Mouse (Mus musculus) forebrain, embryonic 14.5 days (tissue): ENCODE results near the gene Rtn2. TPM values are rescaled to one million over a fixed set of nuclear protein-coding genes. Genes with fewer than 3 reads are reported as not detected.
A peak's percentile ranks its signal among the peaks of the same experiment; 100 is the strongest.

Source experiments
- ATAC-seq: fragments of 200-750 bp; cut with Nextera tagmentation; 2 replicates; pipeline ENCODE4 v1.8.0; 2017; ENCODE audit warnings: mild to moderate bottlenecking, moderate library complexity
- DNase-seq: peaks from one replicate; pipeline ENCODE4 v3.0.0-alpha.2; 2015; ENCODE audit warnings: low spot score
- H3K27ac ChIP-seq: fragments of 300-500 bp; sonication (generic); 2 replicates; pipeline ENCODE4 v1.5.1; 2014; ENCODE audit warnings: low read depth, mild to moderate bottlenecking, control low read depth, low read length, moderate library complexity
- H3K27me3 ChIP-seq: fragments of 300-500 bp; sonication (generic); replicated peaks from 2 replicates; pipeline ENCODE4 v1.6.1; 2014; ENCODE audit warnings: low read length, control low read depth, mixed read lengths; ENCODE audit not compliant: control insufficient read depth, insufficient read depth
- H3K36me3 ChIP-seq: fragments of 300-500 bp; sonication (generic); 2 replicates; pipeline ENCODE4 v1.6.1; 2014; ENCODE audit warnings: low read length, control low read depth; ENCODE audit not compliant: control insufficient read depth, insufficient read depth
- H3K4me1 ChIP-seq: fragments of 300-500 bp; sonication (generic); 2 replicates; pipeline ENCODE4 v1.6.1; 2014; ENCODE audit warnings: antibody characterized with exemption, low read length, control low read depth; ENCODE audit not compliant: control insufficient read depth, insufficient read depth
- H3K4me2 ChIP-seq: fragments of 300-500 bp; sonication (generic); 2 replicates; pipeline ENCODE4 v1.6.1; 2014; ENCODE audit warnings: mild to moderate bottlenecking, control low read depth, low read length
- H3K4me3 ChIP-seq: fragments of 300-500 bp; sonication (generic); 2 replicates; pipeline ENCODE4 v1.5.1; 2014; ENCODE audit warnings: low read depth, low read length, control low read depth
- H3K9ac ChIP-seq: fragments of 300-500 bp; sonication (generic); 2 replicates; pipeline ENCODE4 v1.6.1; 2014; ENCODE audit warnings: mild to moderate bottlenecking, low read length, control low read depth, moderate library complexity
- H3K9me3 ChIP-seq: fragments of 300-500 bp; sonication (generic); replicated peaks from 2 replicates; pipeline ENCODE4 v1.6.1; 2016; ENCODE audit warnings: low read length, control low read depth, mixed read lengths; ENCODE audit not compliant: control insufficient read depth
- WGBS: fragments of 180-500 bp; shearing (Covaris S2); extraction: QIAGEN DNeasy Blood & Tissue Kit; methylation state at CpG from one replicate; pipeline ENCODE4 v1.1.7; 2014; 5-methylcytosine and 5-hydroxymethylcytosine counted together
- polyA plus RNA-seq: library from polyadenylated mRNA; unstranded; fragments of >200 nt; fragmentation: Nextera tagmentation; extraction: Ambion mirVana; gene quantifications from 2 replicates; pipeline ENCODE4 v1.2.1, GENCODE M21; 2014

The Rtn2 gene
- polyA plus RNA-seq, 1 experiment from 2014 or later = 102 TPM

DNA sequence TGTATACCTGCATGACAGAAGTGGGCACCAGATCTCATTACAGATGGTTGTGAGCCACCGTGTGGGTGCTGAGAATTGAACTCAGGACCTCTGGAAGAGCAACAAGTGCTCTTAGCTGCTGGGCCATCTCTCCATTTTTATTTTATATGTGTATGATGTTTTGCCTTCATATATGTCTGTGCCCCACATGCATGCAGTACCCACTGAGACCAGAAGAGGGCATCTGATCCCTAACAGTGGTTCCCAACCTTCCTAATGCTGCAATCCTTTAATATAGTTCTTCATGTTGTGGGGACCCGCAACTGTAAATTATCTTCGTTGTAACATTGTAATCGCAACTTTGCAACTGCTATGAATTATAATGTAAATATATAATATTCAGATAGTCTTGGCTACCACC is 2.3 kb downstream of the Rtn2 start:
- no peak overlapping the region for H3K9ac ChIP-seq
- H3K4me3 ChIP-seq = no peak overlapping the region
- no peak overlapping the region for H3K4me2 ChIP-seq
- peaks cover 16% of the 10 kb centered on the region for H3K27me3 ChIP-seq
- 26% methylated on average over 4 of the region's 4 CpGs for WGBS
- H3K4me1 ChIP-seq = peaks cover 10% of the 10 kb centered on the region
- DNase-seq = peak; percentile 75
- no peaks in the 10 kb centered on the region for H3K9me3 ChIP-seq
- no peak overlapping the region for H3K27ac ChIP-seq
- H3K36me3 ChIP-seq = peaks cover 32% of the 10 kb centered on the region
- ATAC-seq = no peak

GRCm38 (mm10) chr7:19290969-19291596 is 8.7 kb downstream of the Rtn2 start:
- Histone ChIP-seq H3K4me3 (peak overlapping the region; percentile 9; the same call in 1 of the 2 replicates), H3K36me3 (peaks cover 54% of the 10 kb centered on the region), H3K4me2 (peak overlapping the region; percentile 43), H3K27ac (peak overlapping the region; percentile 27; the same call in 1 of the 2 replicates), H3K9me3 (no peaks in the 10 kb centered on the region), H3K9ac (peak overlapping the region; percentile 29; the same call in 1 of the 2 replicates), H3K4me1 (peaks cover 10% of the 10 kb centered on the region), H3K27me3 (no peaks in the 10 kb centered on the region)
- whole genome bisulfite sequencing = 4% methylated on average over 20 of the region's 20 CpGs
- peak; percentile 49; the same call in 1 of the 2 replicates for ATAC-seq
- no peak for DNase-seq

DNA sequence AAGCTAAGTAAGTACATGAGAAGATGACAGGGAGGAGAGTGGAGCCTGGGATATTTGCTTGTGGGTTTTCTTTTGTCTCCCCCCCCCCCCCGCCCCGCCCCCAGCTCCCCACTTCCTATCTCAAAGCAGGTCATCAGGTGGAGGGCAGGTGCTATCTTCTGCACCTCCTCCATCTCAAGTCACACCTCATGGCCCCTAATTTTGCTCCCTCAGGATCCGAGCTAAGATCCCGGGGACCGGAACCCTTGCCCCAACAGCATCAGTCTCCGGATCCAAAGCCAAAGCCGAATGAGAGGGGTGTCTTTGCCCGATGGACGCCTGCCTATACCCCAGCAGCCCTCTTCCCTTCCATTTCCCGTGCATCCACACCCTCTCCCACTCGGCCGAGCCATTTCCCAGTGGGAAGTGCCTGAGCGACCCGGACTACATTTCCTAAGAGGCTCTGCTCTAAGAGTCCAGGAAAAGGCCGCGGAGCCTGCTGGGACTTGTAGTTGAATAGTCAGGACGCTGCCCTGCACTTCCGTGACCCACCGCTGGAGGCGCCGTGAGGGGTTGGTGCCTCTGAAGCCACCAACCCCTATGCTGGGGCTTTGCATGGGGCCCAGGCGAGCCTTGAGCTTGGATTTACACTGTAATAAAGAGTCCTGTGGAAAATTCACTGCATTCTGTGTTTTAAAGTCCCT is 13.2 kb downstream of the Rtn2 start:
- Histone ChIP-seq H3K27me3 (no peaks in the 10 kb centered on the region), H3K9ac (peak overlapping the region; percentile 13; the same call in 1 of the 2 replicates), H3K9me3 (no peaks in the 10 kb centered on the region), H3K27ac (no peak overlapping the region), H3K4me3 (no peak overlapping the region), H3K4me2 (peak overlapping the region; percentile 39), H3K4me1 (peaks cover 9% of the 10 kb centered on the region), H3K36me3 (peaks cover 22% of the 10 kb centered on the region)
- peak; percentile 80 for ATAC-seq
- DNase-seq = peak; percentile 96
- 18% methylated on average over 22 of the region's 22 CpGs for WGBS

DNA sequence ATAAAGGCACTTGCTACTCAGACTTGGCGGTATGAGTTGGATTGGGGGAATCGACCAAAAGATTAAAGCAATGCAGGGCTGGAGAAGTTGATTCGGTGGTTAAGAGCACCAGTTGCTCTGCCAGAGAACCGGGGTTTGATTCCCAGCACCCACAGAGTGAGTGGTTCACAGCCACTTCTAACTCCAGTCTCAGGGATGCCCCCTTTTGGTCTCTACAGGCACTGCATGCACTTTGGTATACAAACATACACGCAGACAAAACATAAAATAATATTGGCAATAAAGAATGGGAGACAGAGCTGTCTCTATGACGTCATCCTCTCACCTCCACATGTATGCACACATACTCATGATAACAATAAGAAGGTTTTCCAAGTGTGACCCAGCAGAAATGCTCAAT is 14.6 kb downstream of the Rtn2 start:
- no peak overlapping the region for H3K4me3 ChIP-seq
- no peak overlapping the region for H3K9ac ChIP-seq
- H3K36me3 ChIP-seq = peaks cover 20% of the 10 kb centered on the region
- WGBS = 88% methylated on average over 6 of the region's 6 CpGs
- no peak overlapping the region for H3K27ac ChIP-seq
- H3K27me3 ChIP-seq = no peaks in the 10 kb centered on the region
- H3K4me1 ChIP-seq = no peaks in the 10 kb centered on the region; the same call in 1 of the 2 replicates
- no peak overlapping the region for H3K4me2 ChIP-seq
- no peaks in the 10 kb centered on the region for H3K9me3 ChIP-seq
- DNase-seq (no peak), ATAC-seq (no peak)

DNA sequence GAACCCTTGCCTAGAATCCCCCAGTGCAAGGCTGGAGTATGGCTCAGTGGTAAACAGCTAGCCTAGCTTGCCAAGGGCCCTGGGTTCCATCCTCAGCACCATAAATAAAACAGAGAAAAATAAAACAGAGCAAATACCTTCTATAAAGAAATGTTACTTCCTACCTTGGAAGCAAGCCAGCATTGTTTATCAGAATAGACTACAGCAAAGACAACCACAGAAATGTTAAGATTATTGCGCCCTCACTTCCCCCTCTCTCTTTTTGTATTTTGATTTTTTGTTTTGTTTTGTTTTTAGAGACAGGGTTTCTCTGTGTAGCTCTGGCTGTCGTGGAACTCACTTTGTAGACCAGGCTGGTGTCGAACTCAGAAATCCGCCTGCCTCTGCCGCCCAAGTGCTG is 15.4 kb downstream of the Rtn2 start:
- no peak overlapping the region for H3K4me3 ChIP-seq
- peaks cover 6% of the 10 kb centered on the region; the same call in 1 of the 2 replicates for H3K27me3 ChIP-seq
- no peaks in the 10 kb centered on the region for H3K9me3 ChIP-seq
- H3K36me3 ChIP-seq = peaks cover 16% of the 10 kb centered on the region
- DNase-seq = no peak
- no peak overlapping the region for H3K9ac ChIP-seq
- H3K27ac ChIP-seq = no peak overlapping the region
- no peaks in the 10 kb centered on the region; the same call in 1 of the 2 replicates for H3K4me1 ChIP-seq
- H3K4me2 ChIP-seq = no peak overlapping the region
- no peak for ATAC-seq
- WGBS = 89% methylated on average over 5 of the region's 5 CpGs

GRCm38 (mm10) chr7:19299194-19299593 is 16.8 kb downstream of the Rtn2 start:
- no peak for ATAC-seq
- peaks cover 18% of the 10 kb centered on the region for H3K27me3 ChIP-seq
- no peak overlapping the region for H3K9ac ChIP-seq
- peaks cover 4% of the 10 kb centered on the region for H3K36me3 ChIP-seq
- peak; percentile 62 for DNase-seq
- no peak overlapping the region for H3K4me2 ChIP-seq
- H3K4me1 ChIP-seq = peaks cover 4% of the 10 kb centered on the region; the same call in 1 of the 2 replicates
- no peak overlapping the region for H3K27ac ChIP-seq
- H3K4me3 ChIP-seq = no peak overlapping the region
- no peaks in the 10 kb centered on the region for H3K9me3 ChIP-seq
- WGBS = 22% methylated on average over 3 of the region's 3 CpGs

GRCm38 (mm10) chr7:19300501-19301421 is 18.3 kb downstream of the Rtn2 start:
- ATAC-seq = peak; percentile 85

DNA sequence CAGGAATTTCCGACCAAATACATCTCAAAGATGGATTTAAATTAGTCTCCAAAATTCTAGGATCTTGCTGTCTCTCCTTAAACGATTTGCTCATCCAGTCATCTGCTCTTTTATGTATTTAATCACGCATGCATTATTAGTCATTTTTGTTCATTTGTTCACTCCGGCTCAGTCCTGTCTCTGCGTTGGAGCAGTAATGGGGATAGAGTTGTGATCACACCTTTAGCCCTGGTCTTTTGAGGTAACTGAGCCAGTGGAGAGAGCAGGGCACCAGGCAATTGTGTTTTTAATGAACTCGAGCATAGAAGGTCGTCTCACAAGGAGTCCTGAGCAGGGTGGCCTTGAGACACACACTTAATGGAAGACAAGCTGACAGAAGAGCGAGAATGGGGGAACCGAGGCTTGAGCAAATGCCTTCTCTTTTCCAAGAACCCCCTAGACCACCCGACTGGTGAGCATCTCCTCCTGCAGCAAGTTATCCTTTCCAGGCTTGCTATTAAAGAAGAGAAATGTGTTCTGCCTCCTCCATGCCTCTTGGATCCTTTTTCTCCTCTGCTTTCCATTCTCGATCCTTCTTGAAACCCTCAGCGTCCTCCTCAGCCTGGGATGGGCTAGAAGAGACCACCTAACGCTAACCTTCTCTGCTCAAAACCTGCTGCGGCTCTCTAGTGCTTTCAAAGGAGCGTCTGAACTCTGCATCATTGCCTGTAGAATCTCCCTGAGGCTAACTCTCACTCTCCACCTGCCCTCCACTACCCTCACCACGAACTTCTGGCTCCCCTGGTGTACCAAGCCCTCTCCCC is 19.2 kb downstream of the Rtn2 start:
- H3K4me1 ChIP-seq = peaks cover 4% of the 10 kb centered on the region; the same call in 1 of the 2 replicates
- no peaks in the 10 kb centered on the region for H3K9me3 ChIP-seq
- peak overlapping the region; percentile 42; the same call in 1 of the 2 replicates for H3K9ac ChIP-seq
- no peak overlapping the region for H3K27ac ChIP-seq
- peak overlapping the region; percentile 48 for H3K4me2 ChIP-seq
- no peaks in the 10 kb centered on the region for H3K36me3 ChIP-seq
- H3K4me3 ChIP-seq = peak overlapping the region; percentile 42
- no peak for DNase-seq
- 5% methylated on average over 16 of the region's 16 CpGs for WGBS
- ATAC-seq = no peak
- peaks cover 40% of the 10 kb centered on the region for H3K27me3 ChIP-seq

More at GRCm38 (mm10) chr7:19300501-19301421, 18.3 kb downstream of the Rtn2 start:
- Histone ChIP-seq H3K4me1 (peaks cover 4% of the 10 kb centered on the region; the same call in 1 of the 2 replicates), H3K36me3 (no peaks in the 10 kb centered on the region), H3K27me3 (peaks cover 31% of the 10 kb centered on the region), H3K27ac (no peak overlapping the region), H3K4me3 (peak overlapping the region; percentile 42), H3K4me2 (peak overlapping the region; percentile 48), H3K9ac (peak overlapping the region; percentile 46; the same call in 1 of the 2 replicates), H3K9me3 (no peaks in the 10 kb centered on the region)
- DNase-seq = peak; percentile 88
- under 1% methylated on average over 29 of the region's 29 CpGs for WGBS
